Mouse (Mus musculus) left cerebral cortex, postnatal 36 days (tissue): Measurements from ENCODE around the gene Gins2. TPM values are rescaled to one million over a fixed set of nuclear protein-coding genes. Genes with fewer than 3 reads are reported as not detected.

Experiments
- DNase-seq, 2 experiments: peaks; one replicate each; pipeline ENCODE4 v3.0.0; 2021 to 2022; ENCODE audit warnings: low spot score in 2 of 2, mixed read lengths in 1 of 2
- intact Hi-C: fragments of 180-260 bp; cut with DNase I; formaldehyde crosslinking; loops from one replicate; pipeline ENCODE4 v1.15.1; 2025
- total RNA-seq, 2 experiments: library from RNA; stranded (reverse); gene quantifications; 2 replicates each; pipeline ENCODE4 v1.2.3; 2021

The Gins2 gene
- total RNA-seq, 2 experiments from 2014 or later, result 0.74 to 1.8 TPM

DNA sequence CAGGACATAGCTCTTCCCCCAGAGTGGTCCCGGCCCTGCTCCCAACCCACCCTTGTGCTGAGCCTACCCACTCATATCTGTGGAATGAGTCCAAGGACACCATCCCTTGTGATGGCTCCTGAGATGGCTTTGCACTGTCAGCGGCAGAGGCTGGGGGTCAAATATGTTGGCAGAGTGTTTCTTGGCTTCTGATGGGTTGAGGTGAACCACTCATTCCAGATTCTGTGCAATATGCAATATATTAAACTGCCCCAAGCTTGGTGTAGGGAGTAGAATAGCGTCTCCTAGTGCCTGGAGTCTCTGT lies 37.5 kb downstream of the Gins2 start:
- DNase-seq, result peak in 1 of 2 experiments; percentile 11
- intact Hi-C loops, result no loop called here

DNA sequence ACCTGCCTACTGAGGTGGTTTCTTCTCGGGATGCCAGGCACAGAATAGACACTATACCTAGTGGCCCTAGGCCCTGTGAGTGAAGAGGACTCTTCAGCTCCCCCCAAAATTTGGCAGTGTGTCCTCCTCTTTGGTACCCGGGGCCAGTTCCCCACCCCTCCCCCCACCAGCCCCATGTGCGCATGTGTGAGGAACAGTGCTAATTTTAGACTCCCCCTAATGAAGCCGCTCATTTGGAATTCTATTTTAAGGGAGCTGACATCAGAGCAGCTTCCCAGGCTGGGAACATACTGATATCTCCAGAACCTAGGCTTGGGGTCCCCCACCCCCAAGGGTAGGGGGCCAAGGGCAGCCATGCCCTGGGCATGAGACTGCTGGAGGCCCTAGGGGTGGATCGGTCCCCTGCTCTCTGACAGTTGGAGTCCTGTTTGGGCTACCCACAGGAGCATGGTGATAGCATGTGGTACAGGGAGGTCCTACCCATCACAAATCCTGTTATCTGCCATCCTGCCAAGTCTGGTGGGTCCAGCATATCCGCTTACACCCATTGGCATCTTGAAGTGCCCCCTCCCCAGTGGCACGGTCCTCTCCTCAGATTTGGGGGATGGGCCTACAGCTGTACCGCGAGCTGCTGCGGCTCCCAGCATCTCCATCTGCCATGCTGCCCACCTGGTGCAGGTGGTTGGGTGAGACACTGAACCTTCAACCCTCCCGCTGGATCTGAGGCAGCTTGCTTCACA lies 38.0 kb downstream of the Gins2 start:
- intact Hi-C loops, result no loop called here
- DNase-seq, result no peak

DNA sequence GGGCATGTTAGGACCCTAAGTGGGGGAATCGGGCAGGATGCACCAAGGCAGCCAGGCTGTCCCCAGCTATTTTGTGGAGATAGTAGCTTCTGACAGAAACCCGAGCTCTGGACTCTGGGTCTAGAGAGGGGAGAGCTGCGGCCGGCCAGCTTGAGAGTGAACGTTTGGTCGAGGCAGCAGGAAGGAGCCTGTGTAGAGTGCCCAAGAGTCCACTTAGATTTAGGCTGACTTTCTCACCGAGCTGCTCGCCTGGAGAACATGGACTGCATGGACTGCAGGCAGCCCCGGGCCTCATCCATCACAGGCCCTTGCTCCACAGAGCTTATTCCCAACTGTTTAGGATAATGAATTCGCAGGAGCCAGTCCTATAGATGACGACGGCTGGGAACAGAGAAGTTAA lies 38.7 kb downstream of the Gins2 start:
- intact Hi-C loops, result no loop called here
- DNase-seq, result no peak

DNA sequence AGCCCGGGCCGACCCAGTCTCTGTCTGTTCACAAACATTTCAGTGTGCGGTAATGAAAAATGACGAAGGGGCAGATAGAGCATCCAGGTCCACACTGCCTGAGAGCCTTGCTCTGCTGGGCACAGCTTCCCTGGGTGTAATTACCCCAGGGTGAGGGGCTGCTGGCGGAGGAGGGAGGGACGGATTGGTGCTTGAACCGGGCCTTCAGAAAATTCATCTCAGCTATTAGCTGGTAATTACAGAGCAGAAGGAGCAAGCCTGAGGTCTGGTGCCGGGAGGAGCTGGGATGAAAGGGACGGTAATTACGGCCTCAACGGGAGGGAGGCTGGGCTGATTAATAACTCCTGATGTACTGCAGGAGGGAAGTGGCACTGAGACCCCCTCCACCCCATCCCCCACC lies 39.2 kb downstream of the Gins2 start:
- intact Hi-C loops, result no loop called here

DNA sequence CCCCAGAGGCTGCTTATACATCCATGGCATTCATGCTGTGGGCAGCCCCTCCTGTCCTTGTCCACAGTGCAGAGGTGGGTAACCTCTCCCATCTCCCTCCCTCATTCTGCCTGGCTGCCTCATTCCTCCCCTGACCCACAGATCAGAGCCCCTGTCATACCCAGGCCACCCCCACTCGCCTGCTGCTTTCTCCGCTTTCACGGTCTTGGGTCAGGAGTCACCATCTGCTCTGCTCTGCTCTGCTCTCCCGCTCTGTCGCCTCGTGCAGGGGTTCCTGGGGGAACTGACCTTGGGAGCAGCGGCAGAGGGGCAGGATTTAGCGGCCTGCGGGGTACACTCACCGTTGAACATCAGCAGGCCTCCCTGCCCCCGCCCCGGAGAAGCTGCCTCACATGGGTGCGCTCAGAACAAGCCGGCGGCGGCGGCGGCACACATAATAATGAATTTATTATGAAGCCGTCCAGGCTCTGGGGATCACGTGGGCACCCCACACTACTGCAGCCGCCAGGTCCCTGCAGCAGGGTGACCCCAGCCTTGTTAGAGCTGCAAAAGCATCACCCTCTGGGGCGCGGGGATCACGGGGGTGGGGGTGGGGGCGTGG lies 39.7 kb downstream of the Gins2 start:
- intact Hi-C loops, result no loop called here
- no peak for DNase-seq

More for the DNA sequence above, 39.2 kb downstream of the Gins2 start:
- DNase-seq, result no peak

DNA sequence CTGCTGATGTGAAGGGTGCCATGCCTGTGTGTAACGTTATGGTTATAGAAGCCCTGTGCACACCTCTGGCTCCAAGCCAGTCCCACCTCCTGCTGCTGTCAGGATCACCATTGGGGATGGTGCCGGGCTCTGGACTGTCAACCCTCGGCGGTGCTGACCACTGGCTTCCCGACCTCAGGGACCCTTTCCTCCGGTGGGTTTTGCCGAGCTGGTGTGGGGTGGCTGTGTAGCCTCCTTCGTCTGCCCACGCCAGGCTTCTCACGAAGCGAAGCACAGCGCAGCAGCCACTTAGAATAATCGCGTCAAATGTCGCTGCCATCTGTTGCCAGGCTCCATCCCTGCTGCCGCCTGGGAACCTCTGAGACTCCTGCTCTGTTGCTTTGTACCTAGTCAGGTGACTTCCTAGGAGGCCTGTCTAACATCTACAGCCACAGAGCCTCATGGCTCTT lies 40.8 kb downstream of the Gins2 start:
- intact Hi-C loops, result no loop called here
- peak in 1 of 2 experiments; percentile 69 for DNase-seq

DNA sequence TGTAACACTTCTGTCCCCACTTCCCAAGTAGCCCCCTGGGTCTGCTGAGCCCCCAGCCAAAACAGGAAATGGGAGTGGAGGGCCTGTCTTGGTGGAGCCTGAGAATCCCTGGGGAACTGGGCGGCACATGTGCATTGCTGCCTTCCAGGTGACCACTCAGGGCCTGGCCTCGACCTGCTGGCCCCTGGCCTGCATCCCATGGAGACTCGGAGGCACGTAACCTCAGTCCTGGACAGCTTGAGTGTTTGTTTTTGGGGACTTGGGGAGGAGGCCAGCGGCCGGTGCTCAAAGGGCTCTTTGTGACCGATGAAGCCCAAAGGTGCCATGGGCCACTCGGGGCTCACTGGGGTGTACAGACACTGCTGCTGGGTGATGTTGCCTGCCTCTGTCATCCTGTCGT lies 41.5 kb downstream of the Gins2 start:
- intact Hi-C loops, result no loop called here
- no peak for DNase-seq

DNA sequence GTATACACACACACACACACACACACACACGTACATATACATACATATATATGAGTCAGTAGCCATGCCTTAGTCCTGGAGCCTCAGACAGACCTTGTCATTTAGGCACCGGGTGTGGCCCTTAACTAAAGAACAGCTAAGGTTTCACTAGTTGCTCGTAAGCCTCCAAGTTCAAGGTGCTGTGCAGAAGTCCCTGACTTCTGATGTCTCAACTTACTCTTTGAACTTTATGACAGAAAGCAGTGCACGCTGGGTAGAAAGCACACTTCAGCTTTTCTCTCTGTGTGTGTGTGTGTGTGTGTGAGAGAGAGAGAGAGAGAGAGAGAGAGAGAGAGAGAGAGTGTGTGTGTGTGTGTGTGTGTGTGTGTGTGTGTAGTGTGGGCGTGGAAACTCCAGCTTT lies 44.9 kb downstream of the Gins2 start:
- intact Hi-C loops, result no loop called here

DNA sequence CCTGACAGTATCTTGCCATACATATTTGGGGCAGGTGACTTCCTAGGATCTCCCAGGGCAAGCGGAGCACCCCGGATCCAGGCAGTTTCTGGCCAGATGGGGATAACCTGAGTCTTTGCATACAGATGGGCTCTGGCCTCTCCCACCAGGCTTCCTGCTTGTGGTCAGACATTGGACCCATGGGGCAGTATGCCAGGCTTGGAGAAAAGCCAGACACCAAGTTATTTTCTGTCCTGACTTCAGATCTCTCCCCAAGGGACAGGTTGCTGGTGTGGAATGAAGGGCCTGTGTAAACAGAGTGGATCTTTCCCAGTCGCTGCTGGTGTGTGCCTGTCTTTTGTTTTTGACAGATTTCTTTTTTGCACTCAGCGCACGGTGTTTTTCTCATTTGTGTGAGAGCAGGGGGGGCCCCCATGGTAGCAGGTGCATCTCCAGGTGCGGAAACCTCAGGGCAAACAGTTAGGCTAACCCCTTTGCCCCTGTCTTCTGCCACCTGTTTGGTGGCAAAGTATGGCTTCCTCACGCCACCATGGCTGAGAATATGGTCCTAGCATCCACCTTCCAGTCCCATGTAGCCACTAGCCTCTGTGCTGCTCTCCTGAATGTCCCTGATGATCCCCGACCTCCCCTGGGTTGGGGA lies 45.6 kb downstream of the Gins2 start:
- intact Hi-C loops, result no loop called here

More for the DNA sequence above, 44.9 kb downstream of the Gins2 start:
- DNase-seq, result no peak

DNA sequence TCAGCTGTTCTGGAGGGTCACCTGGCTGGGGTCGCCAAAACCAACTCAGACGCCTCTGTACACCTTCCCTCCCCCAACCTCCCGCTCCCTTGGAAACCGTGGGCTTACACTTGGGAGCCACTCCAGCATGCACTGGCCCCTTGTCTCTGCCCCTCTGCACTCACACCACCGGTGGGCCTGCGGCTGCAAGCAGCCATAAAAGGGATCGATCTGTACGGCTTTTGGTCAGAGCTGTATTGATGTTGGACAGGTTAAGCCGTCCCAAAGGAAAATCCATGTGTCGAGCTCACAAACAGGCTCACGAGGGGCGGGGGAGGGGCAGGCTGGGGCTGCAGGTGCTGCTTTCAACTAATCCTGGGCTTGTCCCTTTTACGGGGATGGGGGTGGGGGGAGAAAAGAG lies 46.1 kb downstream of the Gins2 start:
- DNase-seq, result no peak
- intact Hi-C loops, result no loop called here

More for the DNA sequence above, 45.6 kb downstream of the Gins2 start:
- no peak for DNase-seq

DNA sequence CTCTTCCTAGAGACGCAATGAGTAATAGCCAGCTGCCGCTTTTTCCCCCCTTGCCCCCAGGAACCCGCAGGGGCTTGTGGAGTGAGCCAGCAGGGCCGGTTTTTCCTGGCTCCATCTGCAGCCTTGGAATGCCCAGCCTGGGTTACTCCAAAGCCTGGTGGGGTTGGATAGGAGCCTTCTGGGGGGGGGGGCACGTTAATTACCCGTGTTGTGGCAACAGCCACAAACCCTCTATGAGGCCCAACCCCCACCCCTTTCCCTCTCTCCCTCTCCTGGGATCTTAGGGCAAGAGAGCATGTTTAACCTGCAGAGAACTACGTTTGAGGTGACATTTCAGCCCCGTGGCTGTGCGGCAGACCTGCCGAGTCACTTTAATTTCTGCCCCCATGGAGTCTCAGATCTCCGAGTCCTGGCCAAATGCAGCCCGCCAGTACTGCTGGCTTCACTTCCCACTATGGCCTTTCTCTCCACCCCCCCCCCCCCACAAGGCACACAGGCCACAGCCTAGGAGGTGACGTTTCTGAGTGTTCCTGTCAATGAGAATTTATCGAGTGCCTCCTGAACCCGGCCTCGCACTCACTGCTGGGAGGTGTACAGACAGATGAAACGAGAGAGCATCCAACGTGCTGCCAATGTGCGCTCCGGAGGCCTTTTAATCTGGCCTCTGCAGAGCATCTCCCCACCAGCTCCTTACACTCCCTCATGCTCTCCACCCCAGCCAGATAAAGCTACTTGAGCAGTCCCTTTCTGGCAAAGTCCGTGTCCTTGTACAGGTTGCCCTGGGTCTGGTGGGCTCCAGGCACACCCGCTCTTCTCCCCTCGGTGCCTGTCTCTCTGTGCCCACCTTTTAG lies 49.1 kb downstream of the Gins2 start:
- intact Hi-C loops, result loop anchor here (5.0 kb wide), 1 partner anchor 113 kb away; no protein-coding TSS in a partner anchor
- DNase-seq, result no peak

DNA sequence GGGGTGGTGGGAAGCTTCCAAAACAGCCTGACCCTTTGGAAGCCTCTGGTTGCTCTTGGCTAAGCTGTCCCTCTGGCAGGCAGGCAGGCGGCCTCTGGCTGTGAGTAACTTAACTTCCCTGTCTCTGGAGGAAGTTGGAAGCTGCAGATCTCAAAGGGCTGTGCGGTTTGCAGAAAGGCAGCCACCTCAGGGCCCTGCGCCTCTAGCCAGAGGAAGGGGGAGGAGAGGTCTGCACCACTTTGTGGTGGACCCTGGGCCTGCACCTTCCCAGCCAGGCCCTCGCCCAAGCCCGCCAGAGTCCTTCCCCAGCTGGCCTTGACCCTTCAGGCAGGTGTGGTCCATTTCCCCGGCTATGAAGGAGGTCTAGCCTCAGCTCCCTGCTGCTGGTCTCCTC lies 49.7 kb downstream of the Gins2 start:
- intact Hi-C loops, result loop anchor here (5.0 kb wide), 1 partner anchor 112 kb away; no protein-coding TSS in a partner anchor
- DNase-seq, result no peak

DNA sequence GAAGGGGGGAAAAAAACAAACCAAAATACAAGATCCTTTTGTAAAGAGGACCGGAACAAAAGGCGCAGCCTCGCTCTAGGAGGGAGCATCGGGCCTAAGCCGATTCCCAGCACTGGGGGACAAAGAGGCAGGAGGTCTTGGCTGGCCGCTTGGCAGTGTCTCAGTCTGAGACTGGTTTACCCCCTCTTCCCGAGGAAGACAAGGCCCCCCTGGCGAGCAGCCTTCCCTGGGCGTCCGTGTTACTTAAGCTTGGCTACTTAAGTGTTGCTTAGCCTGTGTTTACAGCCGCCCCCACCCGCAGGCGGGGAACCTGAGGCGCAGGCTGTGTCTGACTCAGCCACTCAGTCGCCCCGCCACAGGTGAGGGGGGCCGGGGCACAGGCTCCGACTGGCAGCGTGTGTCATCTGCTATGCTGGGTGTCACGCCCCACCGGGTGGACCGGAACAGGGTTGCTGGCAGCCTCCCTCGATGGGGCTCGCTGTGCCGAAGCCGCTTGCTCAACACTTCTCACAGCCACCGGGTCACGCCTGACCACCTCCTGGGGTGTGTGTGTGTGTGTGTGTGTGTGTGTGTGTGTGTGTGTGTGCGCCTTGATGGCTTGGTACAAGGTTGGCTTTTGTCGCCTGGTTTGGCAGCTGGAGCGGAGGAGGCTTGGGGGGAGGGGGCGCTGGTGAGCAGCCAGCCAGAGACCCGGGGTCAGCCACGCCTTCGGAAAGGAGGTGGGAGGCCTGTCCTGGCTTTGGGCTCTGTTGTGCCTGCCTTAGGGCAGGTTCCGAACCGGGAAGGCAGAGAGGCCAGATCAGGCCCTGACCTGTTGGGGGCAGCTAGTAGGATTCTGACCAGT lies 50.5 kb downstream of the Gins2 start:
- intact Hi-C loops, result loop anchor here (5.0 kb wide), 1 partner anchor 111 kb away; no protein-coding TSS in a partner anchor
- DNase-seq, result peak; percentile 72

DNA sequence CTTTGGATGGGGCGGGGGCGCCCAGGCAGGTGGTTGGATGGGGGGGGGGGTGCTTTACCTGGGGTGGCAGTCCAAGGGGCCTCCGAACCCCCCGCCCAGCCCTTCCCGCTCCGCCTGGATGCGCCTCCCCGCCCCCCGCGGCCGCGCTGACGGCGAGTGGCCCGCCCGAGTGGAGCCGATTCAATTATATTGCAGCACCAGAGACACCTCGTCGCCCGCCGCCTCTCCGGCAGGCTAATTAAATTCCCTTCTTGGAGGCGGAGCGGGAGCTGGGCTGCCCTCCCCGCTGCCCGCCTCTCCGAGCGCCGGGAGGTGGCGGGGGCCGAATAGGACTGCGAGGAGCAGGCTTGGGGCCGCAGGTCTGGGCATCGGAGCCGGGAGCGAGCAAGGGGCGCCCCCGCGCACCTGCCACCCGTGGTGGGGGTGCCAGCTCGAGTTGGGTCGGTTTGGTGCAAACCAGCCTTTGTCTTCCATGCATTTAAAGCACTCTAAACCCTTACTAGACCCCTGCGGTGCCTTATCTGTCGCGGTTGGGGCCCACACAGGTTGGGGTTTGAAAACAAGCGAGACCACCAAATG lies 51.2 kb downstream of the Gins2 start:
- DNase-seq, result peak; percentile 68 to 79
- intact Hi-C loops, result loop anchor here (2.0 to 5.0 kb wide), 2 partner anchors 49 to 111 kb away; no protein-coding TSS in a partner anchor

DNA sequence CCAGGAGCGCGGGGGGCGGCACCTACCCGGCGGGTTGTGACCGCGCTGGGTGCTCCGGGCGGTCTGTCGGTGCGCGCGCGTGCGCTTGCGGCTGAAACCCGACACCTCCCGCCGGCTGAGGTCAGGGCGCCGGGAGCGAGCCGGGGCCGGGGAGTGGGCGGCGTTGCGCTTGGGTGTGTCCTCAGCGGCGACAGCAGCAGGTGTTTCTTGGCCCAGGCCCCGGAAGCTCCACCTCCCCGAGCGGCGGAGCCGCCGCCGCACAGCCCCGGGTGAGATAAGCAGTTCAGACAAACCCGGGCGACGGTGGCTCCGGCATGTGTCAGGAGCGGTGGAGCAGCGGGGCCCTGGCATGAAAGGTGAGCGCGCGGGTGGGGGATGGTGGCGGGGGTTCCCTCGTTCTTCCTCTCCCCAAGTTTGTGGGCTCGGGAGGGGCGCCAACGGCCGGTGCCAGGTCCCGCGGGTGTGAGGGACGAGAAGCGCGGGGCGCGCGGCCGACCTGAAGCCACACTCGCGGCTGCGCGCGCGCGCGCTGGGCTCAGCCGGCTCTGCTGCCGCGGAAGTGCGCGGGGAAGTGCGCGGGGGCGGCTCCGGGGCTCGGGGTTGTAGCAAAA lies 51.8 kb downstream of the Gins2 start:
- peak; percentile 64 to 73 for DNase-seq
- intact Hi-C loops, result loop anchor here (2.0 to 5.0 kb wide), 2 partner anchors 49 to 110 kb away; no protein-coding TSS in a partner anchor

DNA sequence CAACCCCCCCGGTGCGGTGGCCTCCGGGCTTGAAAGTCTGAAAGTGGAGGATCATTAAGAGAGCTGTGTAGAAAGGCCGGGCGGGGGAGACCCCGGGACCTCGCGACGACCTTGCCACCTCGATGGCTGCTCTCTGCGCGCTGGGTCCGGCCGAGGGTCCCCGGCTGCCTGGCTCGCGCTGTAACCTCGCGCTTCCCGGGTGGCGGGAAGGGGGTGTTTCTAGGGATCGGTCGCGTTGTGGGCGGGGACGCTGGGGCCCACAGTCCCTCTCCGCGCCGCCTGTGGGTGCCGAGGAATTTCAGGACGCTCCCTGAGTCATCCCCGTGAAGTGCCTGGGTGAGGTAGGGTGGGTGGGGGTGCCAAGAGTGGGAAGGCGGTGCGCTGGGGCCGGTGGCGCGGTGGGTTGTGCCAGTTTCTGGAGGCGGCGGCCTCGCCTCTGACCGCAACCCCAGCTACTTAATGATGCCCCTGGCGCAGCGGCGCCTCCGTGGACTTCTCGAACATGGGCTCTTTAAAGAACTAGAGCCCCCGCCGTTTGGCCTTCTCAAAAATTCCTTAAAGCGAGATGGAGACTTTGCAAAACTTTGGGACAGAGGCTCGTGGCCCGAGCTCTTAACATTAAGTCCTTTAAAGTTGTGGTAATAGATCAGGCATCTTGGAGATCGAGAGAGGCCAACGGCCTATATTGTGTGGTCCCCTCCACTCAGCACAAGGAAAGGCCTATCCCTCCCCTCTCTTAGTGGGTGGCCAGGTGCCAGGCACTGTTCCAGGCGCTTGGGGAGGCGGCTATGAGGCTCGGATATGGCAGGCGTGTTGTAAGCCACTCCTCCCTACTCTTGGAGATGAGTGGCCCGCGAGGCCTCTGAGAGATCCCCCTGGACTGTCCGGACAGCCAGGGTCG lies 52.5 kb downstream of the Gins2 start:
- intact Hi-C loops, result loop anchor here (2.0 to 5.0 kb wide), 2 partner anchors 48 to 109 kb away; no protein-coding TSS in a partner anchor
- DNase-seq, result peak; percentile 70 to 71
